Mouse (Mus musculus) activated CD4-positive, CD25-positive, alpha-beta regulatory T cell (primary cell): Measurements from ENCODE around the gene Pwp2. TPM values are rescaled to one million over a fixed set of nuclear protein-coding genes. Genes with fewer than 3 reads are reported as not detected.

Source experiments
- polyA plus RNA-seq, 2 experiments: library from polyadenylated mRNA; unstranded; fragments of 100-300 nt; shearing (Covaris generic); gene quantifications; one replicate each; pipeline ENCODE4 v1.2.1; 2017

The Pwp2 gene
- polyA plus RNA-seq = 10 to 100 TPM; 15.2 to 16.5 TPM

GRCm38 (mm10) chr10:78184531-78185380 is at the start of gene Pwp2:
TSS of gene Pwp2 (minus strand) at chr10:78185149.

GRCm38 (mm10) chr10:78169281-78170042 is 15.5 kb downstream of the Pwp2 start, which contains the start of gene D10Jhu81e:
TSS of gene D10Jhu81e (minus strand) at chr10:78169782.

Other genes with a start within 250 kb of the Pwp2 start
- 1 to 10 TPM; 1.2 to 1.7 TPM for gene Trpm2, start 214.6 kb downstream of the Pwp2 start, polyA plus RNA-seq
- gene 1810043G02Rik, start 206.6 kb downstream of the Pwp2 start, polyA plus RNA-seq = 10 to 100 TPM in 1 of 2 experiments, 1 to 10 TPM in 1; 5.0 to 11.3 TPM
- gene Pfkl, start 175.1 kb downstream of the Pwp2 start, polyA plus RNA-seq = 10 to 100 TPM; 53.8 to 58.8 TPM
- under 1 TPM in 1 of 2 experiments, not detected in 1; 0.20 TPM for gene Dnmt3l, start 143.2 kb downstream of the Pwp2 start, polyA plus RNA-seq
- gene Aire, start 141.5 kb downstream of the Pwp2 start, polyA plus RNA-seq = 1 to 10 TPM in 1 of 2 experiments, under 1 TPM in 1; 0.21 to 1.5 TPM
- gene Icosl, start 115.8 kb downstream of the Pwp2 start, polyA plus RNA-seq = 10 to 100 TPM in 1 of 2 experiments, 1 to 10 TPM in 1; 5.3 to 11.4 TPM
- gene D10Jhu81e, start 15.4 kb downstream of the Pwp2 start, polyA plus RNA-seq = 10 to 100 TPM; 67.7 to 79.8 TPM
- gene Trappc10, start 59.5 kb upstream of the Pwp2 start, polyA plus RNA-seq = 10 to 100 TPM; 42.4 to 44.6 TPM
- 100 to 1,000 TPM; 205 to 219 TPM for gene Agpat3, start 167.3 kb upstream of the Pwp2 start, polyA plus RNA-seq
- 100 to 1,000 TPM; 257 to 260 TPM for gene Rrp1, start 227.9 kb upstream of the Pwp2 start, polyA plus RNA-seq
- 100 to 1,000 TPM; 155 to 161 TPM for gene Cstb, start 240.5 kb upstream of the Pwp2 start, polyA plus RNA-seq